Mouse (Mus musculus) MEL (cell line): Measurements from ENCODE around the gene Igtp. TPM values are rescaled to one million over a fixed set of nuclear protein-coding genes. Genes with fewer than 3 reads are reported as not detected.

Source experiments
- DNase-seq: peaks from one replicate; pipeline ENCODE4 v3.0.0; 2011; ENCODE audit warnings: low read depth, low spot score
- H3K27ac ChIP-seq: 2 replicates; pipeline ENCODE4 v1.5.1; 2012; ENCODE audit warnings: low read depth, mild to moderate bottlenecking, control low read depth, low read length, moderate library complexity; ENCODE audit not compliant: control insufficient read depth
- H3K27me3 ChIP-seq, 2 experiments: fragments of 150-350 bp in 1 of 2; sonication (generic) in 1 of 2; 2 replicates each; pipeline ENCODE4 v1.6.1; 2012; ENCODE audit warnings: low read length in 2 of 2, mild to moderate bottlenecking in 2 of 2, improper control_type of control experiment in 1 of 2, moderate library complexity in 1 of 2; ENCODE audit not compliant: insufficient read depth in 2 of 2, control insufficient read depth in 1 of 2
- H3K36me3 ChIP-seq, 2 experiments: 2 replicates each; pipeline ENCODE4 v1.6.1; 2012 to 2014; ENCODE audit warnings: low read length in 2 of 2, improper control_type of control experiment in 1 of 2, inconsistent platforms in 1 of 2, mild to moderate bottlenecking in 1 of 2; ENCODE audit not compliant: insufficient read depth in 2 of 2, control insufficient read depth in 1 of 2
- H3K4me1 ChIP-seq, 2 experiments: fragments of 150-350 bp in 1 of 2; sonication (generic) in 1 of 2; 2 replicates each; pipeline ENCODE4 v1.6.1; 2012; ENCODE audit warnings: low read length in 2 of 2, improper control_type of control experiment in 1 of 2, mild to moderate bottlenecking in 1 of 2; ENCODE audit not compliant: insufficient read depth in 2 of 2, control insufficient read depth in 1 of 2
- H3K4me3 ChIP-seq, 2 experiments: fragments of 150-350 bp in 1 of 2; sonication (generic) in 1 of 2; 2 replicates each; pipeline ENCODE4 v1.5.1; 2012; ENCODE audit warnings: low read depth in 2 of 2, low read length in 2 of 2, mild to moderate bottlenecking in 2 of 2, moderate library complexity in 2 of 2, control low read depth in 1 of 2, improper control_type of control experiment in 1 of 2; ENCODE audit not compliant: control insufficient read depth in 1 of 2, insufficient read depth in 1 of 2
- H3K79me2 ChIP-seq: 2 replicates; pipeline ENCODE4 v1.6.1; 2012; ENCODE audit warnings: mild to moderate bottlenecking, low read length, moderate library complexity; ENCODE audit not compliant: control insufficient read depth, poor library complexity, insufficient read depth
- H3K9ac ChIP-seq: 2 replicates; pipeline ENCODE4 v1.6.1; 2012; ENCODE audit warnings: low read depth, mild to moderate bottlenecking, control low read depth, low read length, moderate library complexity; ENCODE audit not compliant: control insufficient read depth, poor library complexity, severe bottlenecking
- H3K9me3 ChIP-seq: fragments of 150-350 bp; sonication (generic); replicated peaks from 2 replicates; pipeline ENCODE4 v1.6.1; 2012; ENCODE audit warnings: mild to moderate bottlenecking, low read length, improper control_type of control experiment, moderate library complexity; ENCODE audit not compliant: insufficient read depth
- CHD1 ChIP-seq: IDR thresholded peaks from 2 replicates; pipeline ENCODE4 v1.6.1; 2012; ENCODE audit warnings: low read depth, mild to moderate bottlenecking, inconsistent platforms, low read length, improper control_type of control experiment
- CHD2 ChIP-seq: IDR thresholded peaks from 2 replicates; pipeline ENCODE4 v1.6.1; 2011; ENCODE audit warnings: low read length, improper control_type of control experiment
- CTCF ChIP-seq, 3 experiments: IDR thresholded peaks in 2 of 3; conservative IDR thresholded peaks in 1 of 3; 2 replicates each; pipeline ENCODE4 v1.5.1; 2011 to 2012; ENCODE audit warnings: low read length in 3 of 3, low read depth in 2 of 3, mild to moderate bottlenecking in 2 of 3, improper control_type of control experiment in 1 of 3, inconsistent platforms in 1 of 3, mixed read lengths in 1 of 3, moderate library complexity in 1 of 3; ENCODE audit not compliant: control insufficient read depth in 1 of 3, insufficient read depth in 1 of 3, poor library complexity in 1 of 3, severe bottlenecking in 1 of 3
- ELF1 ChIP-seq: IDR thresholded peaks from 2 replicates; pipeline ENCODE4 v1.6.1; 2014; ENCODE audit warnings: low read depth, mild to moderate bottlenecking, inconsistent platforms, low read length, improper control_type of control experiment, moderate library complexity
- EP300 ChIP-seq, 2 experiments: IDR thresholded peaks; 2 replicates each; pipeline ENCODE4 v1.6.1; 2011; ENCODE audit warnings: improper control_type of control experiment in 2 of 2, low read length in 2 of 2, low read depth in 1 of 2, mild to moderate bottlenecking in 1 of 2
- HCFC1 ChIP-seq: IDR thresholded peaks from 2 replicates; pipeline ENCODE4 v1.6.1; 2012; ENCODE audit warnings: low read depth, mild to moderate bottlenecking, inconsistent platforms, low read length, improper control_type of control experiment, moderate library complexity
- JUND ChIP-seq: IDR thresholded peaks from 2 replicates; pipeline ENCODE4 v1.6.1; 2011; ENCODE audit warnings: low read depth, mild to moderate bottlenecking, improper control_type of control experiment, low read length
- MAX ChIP-seq: IDR thresholded peaks from 2 replicates; pipeline ENCODE4 v1.6.1; 2011; ENCODE audit warnings: low read length, improper control_type of control experiment
- MAZ ChIP-seq: IDR thresholded peaks from 2 replicates; pipeline ENCODE4 v1.6.1; 2012; ENCODE audit warnings: low read depth, mild to moderate bottlenecking, inconsistent platforms, low read length, improper control_type of control experiment
- MEF2A ChIP-seq: IDR thresholded peaks from 2 replicates; pipeline ENCODE4 v1.6.1; 2014; ENCODE audit warnings: low read depth, mild to moderate bottlenecking, inconsistent platforms, low read length, improper control_type of control experiment; ENCODE audit not compliant: poor library complexity, insufficient replicate concordance, severe bottlenecking; ENCODE audit errors: extremely low read depth
- MYB ChIP-seq: IDR thresholded peaks from 2 replicates; pipeline ENCODE4 v1.6.1; 2011; ENCODE audit warnings: mild to moderate bottlenecking, low read depth, low read length, improper control_type of control experiment
- NELFE ChIP-seq: IDR thresholded peaks from 2 replicates; pipeline ENCODE4 v1.6.1; 2011; ENCODE audit warnings: low read depth, low read length, improper control_type of control experiment
- POLR2A ChIP-seq, 2 experiments: IDR thresholded peaks; 2 replicates each; pipeline ENCODE4 v1.6.1; 2011 to 2012; ENCODE audit warnings: low read length in 2 of 2, mild to moderate bottlenecking in 2 of 2, control low read depth in 1 of 2, improper control_type of control experiment in 1 of 2, low read depth in 1 of 2, moderate library complexity in 1 of 2; ENCODE audit not compliant: control insufficient read depth in 1 of 2, insufficient read depth in 1 of 2, poor library complexity in 1 of 2
- POLR2AphosphoS2 ChIP-seq: IDR thresholded peaks from 2 replicates; pipeline ENCODE4 v1.6.1; 2011; ENCODE audit warnings: low read length, improper control_type of control experiment
- POLR2AphosphoS5 ChIP-seq: IDR thresholded peaks from 2 replicates; pipeline ENCODE4 v1.6.1; 2012; ENCODE audit warnings: low read depth, borderline replicate concordance, mild to moderate bottlenecking, inconsistent platforms, low read length, moderate library complexity, mixed read lengths
- RAD21 ChIP-seq: IDR thresholded peaks from 2 replicates; pipeline ENCODE4 v1.6.1; 2011; ENCODE audit warnings: mild to moderate bottlenecking, low read depth, low read length, improper control_type of control experiment
- SIN3A ChIP-seq: IDR thresholded peaks from 2 replicates; pipeline ENCODE4 v1.6.1; 2012; ENCODE audit warnings: low read length, improper control_type of control experiment, inconsistent platforms
- SMC3 ChIP-seq: IDR thresholded peaks from 2 replicates; pipeline ENCODE4 v1.6.1; 2011; ENCODE audit warnings: low read depth, low read length, improper control_type of control experiment
- TBP ChIP-seq: IDR thresholded peaks from 2 replicates; pipeline ENCODE4 v1.8.0; 2011; ENCODE audit warnings: low read depth, low read length, improper control_type of control experiment
- UBTF ChIP-seq: IDR thresholded peaks from 2 replicates; pipeline ENCODE4 v1.6.1; 2012; ENCODE audit warnings: low read depth, mild to moderate bottlenecking, inconsistent platforms, low read length, improper control_type of control experiment, moderate library complexity, borderline replicate concordance; ENCODE audit not compliant: insufficient read depth
- USF1 ChIP-seq: IDR thresholded peaks from 2 replicates; pipeline ENCODE4 v1.6.1; 2014; ENCODE audit warnings: low read depth, mild to moderate bottlenecking, inconsistent platforms, low read length, improper control_type of control experiment, moderate library complexity
- USF2 ChIP-seq, 2 experiments: IDR thresholded peaks; 2 replicates each; pipeline ENCODE4 v1.6.1; 2011 to 2012; ENCODE audit warnings: improper control_type of control experiment in 2 of 2, low read length in 2 of 2, borderline replicate concordance in 1 of 2, inconsistent platforms in 1 of 2, low read depth in 1 of 2, mild to moderate bottlenecking in 1 of 2; ENCODE audit not compliant: insufficient read depth in 1 of 2
- ZKSCAN1 ChIP-seq: IDR thresholded peaks from 2 replicates; pipeline ENCODE4 v1.6.1; 2012; ENCODE audit warnings: low read depth, mild to moderate bottlenecking, inconsistent platforms, low read length, improper control_type of control experiment, moderate library complexity
- ZNF384 ChIP-seq: IDR thresholded peaks from 2 replicates; pipeline ENCODE4 v1.6.1; 2012; ENCODE audit warnings: low read depth, mild to moderate bottlenecking, inconsistent platforms, low read length, improper control_type of control experiment
- polyA plus RNA-seq, 2 experiments: library from polyadenylated mRNA; stranded (reverse) in 1 of 2; unstranded in 1 of 2; fragments of >175 nt in 1 of 2; fragments of >200 nt in 1 of 2; gene quantifications; 2 replicates each; pipeline versions ENCODE4 v1.2.1 to v1.2.4; 2012; ENCODE audit warnings: low replicate concordance in 2 of 2, low read depth in 1 of 2; ENCODE audit not compliant: insufficient read length in 2 of 2, insufficient read depth in 1 of 2, missing spikeins in 1 of 2
- total RNA-seq: library from RNA; depleted of rRNA; stranded (reverse); fragments of 300-350 nt; gene quantifications from 2 replicates; pipeline ENCODE4 v1.2.3, GENCODE M21; 2012

Gene Igtp
- total and polyA plus RNA-seq, 3 experiments, result 3.6 to 3.7 TPM; not detected in 1

- no peak overlapping the region for H3K4me3 ChIP-seq
- H3K79me2 ChIP-seq, result no peaks in the 10 kb centered on the region
- H3K36me3 ChIP-seq, result peaks cover 0 to 49% of the 10 kb centered on the region in 2 experiments; a peak in 2 of 4 replicates
- DNase-seq, result no peak
- H3K27me3 ChIP-seq, result no peaks in the 10 kb centered on the region
- TF ChIP-seq POLR2AphosphoS2 (no peak), TBP (no peak), ZNF384 (no peak), SMC3 (no peak), MEF2A (no peak), USF2 (IDR thresholded peaks at IDR 0.05; ENCODE audit: borderline replicate concordance in 1 of 2, insufficient read depth in 1 of 2, low read depth in 1 of 2, low read length in 2 of 2) (no peak), POLR2A (IDR thresholded peaks at IDR 0.05; ENCODE audit: control insufficient read depth in 1 of 2, insufficient read depth in 1 of 2, low read depth in 1 of 2, low read length in 2 of 2, poor library complexity in 1 of 2) (no peak), MYB (no peak), ZKSCAN1 (no peak), EP300 (IDR thresholded peaks at IDR 0.05; ENCODE audit: low read depth in 1 of 2, low read length in 2 of 2) (no peak), ELF1 (no peak), JUND (no peak), SIN3A (no peak), POLR2AphosphoS5 (no peak)
- no peaks in the 10 kb centered on the region for H3K9me3 ChIP-seq
- no peak overlapping the region for H3K9ac ChIP-seq
- no peak overlapping the region for H3K27ac ChIP-seq
- no peaks in the 10 kb centered on the region for H3K4me1 ChIP-seq
Measured at GRCm38 (mm10) chr11:58156871-58157270, 42.5 kb upstream of the Igtp start.

- peak; percentile 66 for DNase-seq
- peaks cover 7 to 27% of the 10 kb centered on the region in 2 experiments for H3K36me3 ChIP-seq
Measured at GRCm38 (mm10) chr11:58165072-58165471, 34.3 kb upstream of the Igtp start.

More at GRCm38 (mm10) chr11:58165072-58165471, 34.3 kb upstream of the Igtp start:
- no peak overlapping the region for H3K9ac ChIP-seq
- peaks cover 18% of the 10 kb centered on the region for H3K79me2 ChIP-seq
- H3K27ac ChIP-seq, result no peak overlapping the region
- no peaks in the 10 kb centered on the region for H3K27me3 ChIP-seq
- peaks cover 0 to 2% of the 10 kb centered on the region in 2 experiments; a peak in 1 of 4 replicates for H3K4me1 ChIP-seq
- no peak overlapping the region for H3K4me3 ChIP-seq
- TF ChIP-seq HCFC1 (no peak), CHD2 (no peak), USF1 (no peak), SIN3A (no peak), UBTF (no peak), CTCF (IDR thresholded peaks at IDR 0.05 in 2 of 3, conservative IDR thresholded peaks at IDR 0.05 in 1 of 3; ENCODE audit: control insufficient read depth in 1 of 3, insufficient read depth in 1 of 3, low read depth in 2 of 3, low read length in 3 of 3, poor library complexity in 1 of 3, severe bottlenecking in 1 of 3) (peak; percentile 44 to 64 (median 53)), MAZ (no peak), NELFE (no peak), RAD21 (peak; percentile 41), CHD1 (no peak), MYB (no peak), SMC3 (peak; percentile 28; the same call in 1 of the 2 replicates), MAX (peak; percentile 29; the same call in 1 of the 2 replicates)
- H3K9me3 ChIP-seq, result no peaks in the 10 kb centered on the region
